Mouse (Mus musculus): Measurements from ENCODE around the gene Hnrnpm. TPM values are rescaled to one million over a fixed set of nuclear protein-coding genes. Genes with fewer than 3 reads are reported as not detected.
"Not testable (repeated sequence)": the region's sequence is repeated elsewhere in the genome, so short reads cannot be mapped to it uniquely, and the experiment has no call there.

The Hnrnpm gene
- polyA plus RNA-seq, 1 experiment from 2014 or later = 581 TPM

DNA sequence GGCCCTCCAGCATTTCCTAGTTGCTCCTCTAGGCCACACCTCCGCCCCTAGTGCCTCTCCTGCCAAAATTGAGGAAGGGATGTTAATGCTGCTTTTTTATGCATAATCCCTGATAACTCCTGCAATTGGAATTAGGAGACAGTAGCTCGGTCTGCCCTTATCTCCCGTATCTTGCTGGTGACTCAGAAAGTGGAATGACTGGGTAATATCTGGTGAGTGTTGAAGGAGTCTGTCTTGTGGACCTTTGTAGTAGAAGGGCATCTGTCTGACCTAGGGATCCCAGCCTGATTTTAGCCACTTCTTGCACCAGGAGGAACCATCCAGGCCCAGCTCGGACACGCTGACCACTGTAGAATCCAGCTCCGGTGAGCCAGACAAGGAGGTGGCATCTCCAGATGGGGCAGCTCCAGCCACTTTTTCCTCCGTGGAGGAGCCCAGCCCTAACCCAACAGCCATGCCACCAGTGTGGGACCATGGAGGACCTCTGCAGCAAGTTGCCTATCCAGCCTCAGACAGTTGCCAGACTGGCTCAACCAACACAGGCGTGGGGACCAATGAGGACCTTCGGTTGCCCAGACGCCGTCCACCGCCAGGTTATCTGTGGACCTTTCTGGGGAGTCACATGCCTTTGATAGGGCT is 57.1 kb downstream of the Hnrnpm start:
- no peaks in the 10 kb centered on the region; the same call in 1 of the 2 replicates for H3K36me3 ChIP-seq (ENCODE audit: control insufficient read depth, insufficient read depth, low read length)
- DNase-seq (ENCODE audit: low spot score, missing footprints) = no peak
- H3K4me3 ChIP-seq (ENCODE audit: low read depth, low read length) = peak overlapping the region; percentile 63
- ATAC-seq (ENCODE audit: low FRiP score) = peak; percentile 12
- H3K9ac ChIP-seq (ENCODE audit: low read length) = peak overlapping the region; percentile 90
- 74% methylated on average over 12 of the region's 12 CpGs for WGBS
- no peaks in the 10 kb centered on the region for H3K9me3 ChIP-seq (ENCODE audit: control insufficient read depth, low read length)
- no peaks in the 10 kb centered on the region for H3K27me3 ChIP-seq (ENCODE audit: control insufficient read depth, insufficient read depth, low read length)
- peak overlapping the region; percentile 63 for H3K4me2 ChIP-seq
- peak overlapping the region; percentile 88 for H3K27ac ChIP-seq (ENCODE audit: low read depth, low read length)
- peaks cover 11% of the 10 kb centered on the region for H3K4me1 ChIP-seq (ENCODE audit: control insufficient read depth, insufficient read depth, low read length)

DNA sequence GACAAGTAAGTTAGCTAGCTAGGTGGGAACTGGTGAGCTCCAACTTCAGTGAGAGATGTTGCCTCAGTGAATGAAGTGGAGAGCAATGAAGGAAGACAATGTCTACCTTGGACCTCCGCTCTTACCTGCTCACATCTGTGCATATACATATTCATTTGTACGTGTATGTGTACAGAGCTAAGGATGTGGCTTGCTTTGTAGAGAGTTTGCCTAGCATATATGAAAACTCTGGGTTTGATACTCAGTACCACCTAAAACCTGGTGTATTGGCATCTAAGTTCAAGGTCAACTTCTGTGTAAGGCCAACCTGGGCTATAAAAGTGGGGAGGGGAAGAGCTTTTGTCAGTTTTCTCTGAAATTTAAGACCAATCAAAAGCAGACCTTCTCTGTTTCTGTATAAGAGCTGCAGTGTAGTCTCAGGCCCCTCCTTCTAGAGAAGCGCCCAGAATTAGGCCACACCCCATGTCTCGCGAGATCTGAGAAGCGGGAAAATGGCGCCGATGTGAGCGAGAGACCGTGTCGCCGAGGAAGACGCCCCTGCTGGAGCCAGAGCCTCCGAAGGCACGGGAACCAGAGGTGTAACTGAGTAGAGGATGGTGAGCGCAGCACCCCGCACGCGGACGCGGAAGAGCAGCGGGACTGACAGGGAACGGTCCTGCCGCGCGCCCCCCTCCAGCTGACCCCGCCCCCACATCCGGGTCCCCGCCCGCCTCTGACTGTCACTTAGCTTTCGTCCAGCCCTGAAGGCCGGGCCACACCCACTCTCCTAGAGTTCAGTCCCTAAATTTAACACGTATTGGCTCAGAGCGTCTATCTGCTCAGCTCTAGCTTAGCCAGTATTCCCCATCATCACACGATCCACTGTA is 57.8 kb downstream of the Hnrnpm start, which contains the start of gene Zfp414:
Zfp414 (plus strand) TSS at position 470 of the 866 bp plus-strand sequence.
- peak within 1 kb of the TSS; percentile 90 for H3K9ac ChIP-seq (ENCODE audit: low read length)
- peaks cover 11% of the 10 kb centered on the region for H3K4me1 ChIP-seq (ENCODE audit: control insufficient read depth, insufficient read depth, low read length)
- H3K27me3 ChIP-seq (ENCODE audit: control insufficient read depth, insufficient read depth, low read length) = no peaks in the 10 kb centered on the region
- 3% methylated on average over 35 of the region's 35 CpGs for WGBS
- H3K4me3 ChIP-seq (ENCODE audit: low read depth, low read length) = peak within 1 kb of the TSS; percentile 63
- peak within 1 kb of the TSS; percentile 63 for H3K4me2 ChIP-seq
- H3K36me3 ChIP-seq (ENCODE audit: control insufficient read depth, insufficient read depth, low read length) = no peaks in the 10 kb centered on the region
- peak; percentile 99 for DNase-seq (ENCODE audit: low spot score, missing footprints)
- H3K9me3 ChIP-seq (ENCODE audit: control insufficient read depth, low read length) = no peaks in the 10 kb centered on the region
- peak within 1 kb of the TSS; percentile 88 for H3K27ac ChIP-seq (ENCODE audit: low read depth, low read length)
- ATAC-seq (ENCODE audit: low FRiP score) = peak; percentile 97

DNA sequence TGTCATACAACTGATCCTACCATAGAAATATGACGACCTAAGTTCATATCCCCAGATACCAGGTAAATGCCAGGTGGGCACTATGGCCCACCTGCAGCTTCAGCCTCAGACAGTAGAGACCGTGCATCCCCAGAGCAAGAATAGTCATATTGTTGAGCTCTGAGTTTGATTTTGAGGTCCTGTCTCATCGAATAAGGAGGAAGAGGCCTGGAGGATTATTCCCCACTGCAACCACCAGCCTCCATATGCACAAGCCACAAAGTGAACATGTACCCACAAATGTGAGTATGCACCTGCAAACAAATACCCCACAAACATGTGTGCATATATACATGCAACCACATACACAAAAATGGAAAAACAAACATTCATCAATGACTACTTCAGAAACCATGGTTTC is 59.4 kb downstream of the Hnrnpm start:
- no peak for ATAC-seq (ENCODE audit: low FRiP score)
- DNase-seq (ENCODE audit: low spot score, missing footprints) = peak; percentile 71
- H3K4me1 ChIP-seq (ENCODE audit: control insufficient read depth, insufficient read depth, low read length) = peaks cover 11% of the 10 kb centered on the region
- H3K9ac ChIP-seq (ENCODE audit: low read length) = no peak overlapping the region
- no peak overlapping the region for H3K4me3 ChIP-seq (ENCODE audit: low read depth, low read length)
- H3K9me3 ChIP-seq (ENCODE audit: control insufficient read depth, low read length) = no peaks in the 10 kb centered on the region
- no peaks in the 10 kb centered on the region for H3K27me3 ChIP-seq (ENCODE audit: control insufficient read depth, insufficient read depth, low read length)
- no peak overlapping the region for H3K27ac ChIP-seq (ENCODE audit: low read depth, low read length)
- WGBS = 89% methylated on average over 3 of the region's 3 CpGs
- no peaks in the 10 kb centered on the region for H3K36me3 ChIP-seq (ENCODE audit: control insufficient read depth, insufficient read depth, low read length)
- H3K4me2 ChIP-seq = no peak overlapping the region

DNA sequence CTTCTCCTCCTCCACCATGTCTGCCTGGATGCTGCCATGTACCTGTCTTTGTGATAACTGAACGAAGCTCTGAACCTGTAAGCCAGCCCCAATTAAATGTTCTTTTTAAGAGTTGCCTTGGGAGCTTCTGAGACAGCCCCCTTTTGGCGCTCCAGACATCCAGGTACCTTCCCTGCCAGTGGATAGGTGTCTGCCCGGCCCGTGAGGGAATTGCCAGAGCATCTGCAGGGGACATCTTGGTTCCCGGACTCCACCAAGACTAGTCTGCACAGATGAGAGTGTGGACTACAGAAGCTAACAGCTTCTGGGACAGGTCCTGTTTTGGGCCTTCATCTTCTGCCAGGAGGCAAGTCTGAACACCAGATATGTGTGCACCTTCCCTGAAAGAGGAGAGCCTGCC is 72.9 kb downstream of the Hnrnpm start:
- WGBS = 93% methylated on average over 5 of the region's 5 CpGs
- not testable (repeated sequence) for H3K4me1 ChIP-seq (ENCODE audit: control insufficient read depth, insufficient read depth, low read length); H3K9me3 ChIP-seq (ENCODE audit: control insufficient read depth, low read length); H3K9ac ChIP-seq (ENCODE audit: low read length); H3K27me3 ChIP-seq (ENCODE audit: control insufficient read depth, insufficient read depth, low read length); H3K4me3 ChIP-seq (ENCODE audit: low read depth, low read length); H3K4me2 ChIP-seq; DNase-seq (ENCODE audit: low spot score, missing footprints); H3K36me3 ChIP-seq (ENCODE audit: control insufficient read depth, insufficient read depth, low read length); ATAC-seq (ENCODE audit: low FRiP score); H3K27ac ChIP-seq (ENCODE audit: low read depth, low read length)

DNA sequence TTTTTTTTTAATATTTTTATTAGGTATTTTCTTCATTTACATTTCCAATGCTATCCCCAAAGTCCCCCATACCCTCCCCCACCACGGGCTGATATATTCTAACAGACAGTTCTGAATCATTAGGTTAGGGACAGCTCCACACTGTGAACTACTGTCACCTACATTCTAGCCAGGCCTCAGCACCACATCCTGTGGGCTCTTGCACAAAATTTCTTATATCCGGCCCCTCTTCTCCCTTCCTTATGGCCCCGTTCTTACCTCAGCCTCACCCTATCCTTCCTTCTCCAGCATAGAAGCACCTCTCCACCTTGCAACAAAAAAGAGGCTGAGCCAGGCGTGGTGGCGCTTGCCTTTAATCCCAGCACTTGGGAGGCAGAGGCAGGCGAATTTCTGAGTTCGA is 76.1 kb downstream of the Hnrnpm start:
- WGBS = 89% methylated on average over 7 of the region's 7 CpGs
- H3K27me3 ChIP-seq (ENCODE audit: control insufficient read depth, insufficient read depth, low read length) = no peaks in the 10 kb centered on the region
- no peak overlapping the region for H3K4me3 ChIP-seq (ENCODE audit: low read depth, low read length)
- H3K4me2 ChIP-seq = no peak overlapping the region
- no peak overlapping the region for H3K9ac ChIP-seq (ENCODE audit: low read length)
- no peak for DNase-seq (ENCODE audit: low spot score, missing footprints)
- no peak overlapping the region for H3K27ac ChIP-seq (ENCODE audit: low read depth, low read length)
- H3K36me3 ChIP-seq (ENCODE audit: control insufficient read depth, insufficient read depth, low read length) = no peaks in the 10 kb centered on the region
- ATAC-seq (ENCODE audit: low FRiP score) = no peak
- no peaks in the 10 kb centered on the region for H3K4me1 ChIP-seq (ENCODE audit: control insufficient read depth, insufficient read depth, low read length)
- H3K9me3 ChIP-seq (ENCODE audit: control insufficient read depth, low read length) = no peaks in the 10 kb centered on the region

DNA sequence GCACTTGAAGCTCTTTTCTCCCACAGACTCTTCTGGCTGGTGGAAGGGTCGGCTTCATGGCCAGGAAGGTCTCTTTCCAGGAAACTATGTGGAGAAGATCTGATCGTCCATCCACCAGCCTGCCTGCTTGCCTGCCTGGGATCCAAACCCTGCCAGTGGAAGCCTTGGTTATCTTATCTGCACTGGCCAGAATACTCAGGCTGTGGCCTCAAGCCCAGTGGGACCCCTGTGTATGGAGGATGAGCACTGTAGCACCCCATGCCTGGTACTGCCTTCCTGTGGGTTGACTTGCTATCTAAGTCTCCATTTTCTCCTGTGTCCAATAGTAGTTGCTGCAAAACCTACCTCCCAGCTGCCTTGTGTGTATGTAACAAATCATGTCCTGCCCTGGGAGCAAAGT is 79.4 kb downstream of the Hnrnpm start:
- H3K4me2 ChIP-seq = no peak overlapping the region
- H3K27me3 ChIP-seq (ENCODE audit: control insufficient read depth, insufficient read depth, low read length) = no peaks in the 10 kb centered on the region
- no peaks in the 10 kb centered on the region for H3K9me3 ChIP-seq (ENCODE audit: control insufficient read depth, low read length)
- no peaks in the 10 kb centered on the region for H3K4me1 ChIP-seq (ENCODE audit: control insufficient read depth, insufficient read depth, low read length)
- ATAC-seq (ENCODE audit: low FRiP score) (no peak), DNase-seq (ENCODE audit: low spot score, missing footprints) (no peak)
- no peak overlapping the region for H3K9ac ChIP-seq (ENCODE audit: low read length)
- no peak overlapping the region for H3K27ac ChIP-seq (ENCODE audit: low read depth, low read length)
- no peaks in the 10 kb centered on the region for H3K36me3 ChIP-seq (ENCODE audit: control insufficient read depth, insufficient read depth, low read length)
- WGBS = 75% methylated on average over 2 of the region's 2 CpGs
- no peak overlapping the region for H3K4me3 ChIP-seq (ENCODE audit: low read depth, low read length)

DNA sequence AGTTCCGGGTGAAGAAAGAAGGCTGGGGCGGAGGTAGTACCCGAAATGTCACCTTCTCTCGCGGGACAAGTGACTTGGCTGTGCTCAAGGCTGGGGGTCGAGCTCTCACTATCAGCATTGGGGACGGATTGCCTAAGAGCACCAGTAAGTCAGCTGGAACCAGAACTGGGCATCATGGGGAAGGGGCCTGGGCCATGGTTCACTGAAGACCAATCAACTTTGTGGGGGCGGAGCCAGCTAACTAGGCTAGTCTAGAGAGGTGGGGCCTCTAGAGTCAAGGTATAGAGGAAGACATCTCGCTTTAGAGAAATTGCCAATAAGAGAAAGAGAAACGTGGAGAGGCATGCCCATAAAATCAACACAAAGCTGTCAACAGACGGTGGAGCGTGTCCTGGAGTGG is 84.7 kb downstream of the Hnrnpm start:
- Histone ChIP-seq H3K4me1 (ENCODE audit: control insufficient read depth, insufficient read depth, low read length) (no peaks in the 10 kb centered on the region), H3K9me3 (ENCODE audit: control insufficient read depth, low read length) (no peaks in the 10 kb centered on the region; the same call in 1 of the 2 replicates), H3K27me3 (ENCODE audit: control insufficient read depth, insufficient read depth, low read length) (no peaks in the 10 kb centered on the region), H3K27ac (ENCODE audit: low read depth, low read length) (no peak overlapping the region), H3K36me3 (ENCODE audit: control insufficient read depth, insufficient read depth, low read length) (no peaks in the 10 kb centered on the region), H3K4me3 (ENCODE audit: low read depth, low read length) (no peak overlapping the region), H3K9ac (ENCODE audit: low read length) (no peak overlapping the region), H3K4me2 (no peak overlapping the region)
- WGBS = 86% methylated on average over 12 of the region's 12 CpGs
- DNase-seq (ENCODE audit: low spot score, missing footprints) (no peak), ATAC-seq (ENCODE audit: low FRiP score) (no peak)

DNA sequence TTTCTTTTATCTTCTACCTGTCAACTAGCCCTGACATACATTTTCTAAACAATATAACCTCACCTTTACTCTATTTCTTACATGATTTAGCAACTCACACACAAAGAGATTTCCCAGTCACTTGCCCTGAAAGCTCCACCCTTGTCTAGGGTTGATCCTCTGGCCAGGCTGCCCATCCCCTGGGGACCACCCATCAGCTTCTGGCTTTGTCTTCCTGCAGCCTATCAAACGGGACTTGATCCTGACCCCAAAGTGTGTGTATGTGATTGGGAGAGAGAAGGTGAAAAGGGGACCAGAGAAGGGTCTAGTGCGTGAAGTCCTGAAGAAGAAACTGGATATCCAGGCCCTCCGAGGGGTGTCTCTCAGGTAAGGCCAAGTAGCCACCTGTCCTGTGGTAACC is 85.8 kb downstream of the Hnrnpm start:
- Histone ChIP-seq H3K4me2 (no peak overlapping the region), H3K9ac (ENCODE audit: low read length) (no peak overlapping the region), H3K9me3 (ENCODE audit: control insufficient read depth, low read length) (no peaks in the 10 kb centered on the region; the same call in 1 of the 2 replicates), H3K27me3 (ENCODE audit: control insufficient read depth, insufficient read depth, low read length) (no peaks in the 10 kb centered on the region), H3K4me1 (ENCODE audit: control insufficient read depth, insufficient read depth, low read length) (no peaks in the 10 kb centered on the region), H3K27ac (ENCODE audit: low read depth, low read length) (no peak overlapping the region), H3K36me3 (ENCODE audit: control insufficient read depth, insufficient read depth, low read length) (no peaks in the 10 kb centered on the region), H3K4me3 (ENCODE audit: low read depth, low read length) (no peak overlapping the region)
- 75% methylated on average over 3 of the region's 3 CpGs for WGBS
- DNase-seq (ENCODE audit: low spot score, missing footprints) = no peak
- ATAC-seq (ENCODE audit: low FRiP score) = no peak

DNA sequence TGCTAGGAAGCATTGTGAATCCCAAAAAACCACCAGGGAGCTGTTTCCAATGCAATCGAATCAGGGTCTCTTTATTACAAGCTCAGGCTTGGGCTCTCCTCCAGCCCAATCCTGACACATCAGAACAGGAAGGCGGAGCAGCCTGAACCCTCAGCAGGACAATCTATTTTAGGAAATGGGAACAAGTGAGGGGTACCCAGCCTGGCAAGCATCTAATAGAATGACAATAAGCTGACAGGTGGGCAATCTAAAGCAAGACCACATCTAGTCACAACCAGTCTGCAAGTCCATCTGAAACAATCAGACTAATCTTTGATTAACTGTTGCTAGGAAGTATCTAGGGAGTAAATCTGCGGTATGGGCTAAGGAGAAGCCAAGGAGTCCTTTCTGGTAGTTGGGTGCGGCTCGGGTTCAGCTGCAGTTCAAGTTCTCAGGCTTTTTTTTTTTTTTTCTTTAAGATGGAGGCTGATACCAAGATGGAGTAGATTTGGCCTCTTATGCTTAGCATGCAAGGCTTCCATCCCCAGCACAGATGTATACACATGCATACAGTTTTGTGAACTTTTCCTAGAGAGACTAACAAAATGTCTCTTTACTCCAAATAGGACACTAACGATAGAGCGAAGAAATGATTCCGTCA is 86.7 kb downstream of the Hnrnpm start:
- ATAC-seq (ENCODE audit: low FRiP score) = no peak
- WGBS = 88% methylated on average over 8 of the region's 8 CpGs

More for the DNA sequence above, 86.7 kb downstream of the Hnrnpm start:
- DNase-seq (ENCODE audit: low spot score, missing footprints) = no peak
- Histone ChIP-seq H3K27me3 (ENCODE audit: control insufficient read depth, insufficient read depth, low read length) (no peaks in the 10 kb centered on the region), H3K27ac (ENCODE audit: low read depth, low read length) (no peak overlapping the region), H3K4me2 (no peak overlapping the region), H3K36me3 (ENCODE audit: control insufficient read depth, insufficient read depth, low read length) (no peaks in the 10 kb centered on the region), H3K4me3 (ENCODE audit: low read depth, low read length) (no peak overlapping the region), H3K9ac (ENCODE audit: low read length) (no peak overlapping the region), H3K4me1 (ENCODE audit: control insufficient read depth, insufficient read depth, low read length) (no peaks in the 10 kb centered on the region), H3K9me3 (ENCODE audit: control insufficient read depth, low read length) (no peaks in the 10 kb centered on the region; the same call in 1 of the 2 replicates)
